Comparison of ENCODE assay signal across 34 mouse cellular contexts in genomic region chr5:107030821-107031220, GRCm38 (mm10).
"Had no signal": no experiment of that assay in that cellular context is flagged by ENCODE, and none has a peak within 500 bp of the region (broad histone marks: within the 10 kb centered on the region; RNA-seq: fewer than 3 reads in every experiment).

No protein-coding gene starts in this region.

- H3K36me3 ChIP-seq: heart, embryonic 12.5 days; heart, embryonic 13.5 days; heart, embryonic 15.5 days; hindbrain, embryonic 10.5 days; hindbrain, embryonic 12.5 days; hindbrain, embryonic 13.5 days; hindbrain, embryonic 15.5 days; intestine, embryonic 15.5 days; kidney, embryonic 15.5 days had no signal

- H3K4me1 ChIP-seq: hindbrain, embryonic 12.5 days; hindbrain, embryonic 13.5 days; hindbrain, embryonic 15.5 days had no signal

- H3K27me3 ChIP-seq: heart, embryonic 12.5 days; heart, embryonic 15.5 days; hindbrain, embryonic 12.5 days; hindbrain, embryonic 13.5 days; hindbrain, embryonic 15.5 days; intestine, embryonic 15.5 days; kidney, embryonic 15.5 days had no signal

- H3K9me3 ChIP-seq: heart, embryonic 12.5 days; heart, embryonic 13.5 days; heart, embryonic 15.5 days; hindbrain, embryonic 10.5 days; hindbrain, embryonic 12.5 days; hindbrain, embryonic 13.5 days; hindbrain, embryonic 15.5 days; intestine, embryonic 15.5 days; kidney, embryonic 15.5 days had no signal

- DNase-seq: heart, postnatal 10 days; heart, postnatal 14 days; heart, postnatal 36 days; kidney, adult 11 months; kidney, adult 18-20 months; kidney, adult 2 months; kidney, adult 8-10 months; kidney, adult 9 months; kidney, postnatal 10 days; kidney, postnatal 14 days; kidney, postnatal 25 days; kidney, postnatal 36 days; kidney, postnatal 4 days; layer of hippocampus, adult 9-11 months; layer of hippocampus, postnatal 36 days had no signal

- H3K9ac ChIP-seq: heart, embryonic 12.5 days; heart, embryonic 13.5 days; heart, embryonic 15.5 days; hindbrain, embryonic 12.5 days; hindbrain, embryonic 13.5 days; hindbrain, embryonic 14.5 days; hindbrain, embryonic 15.5 days; intestine, embryonic 15.5 days; kidney, embryonic 15.5 days had no signal

- H3K4me3 ChIP-seq: heart, embryonic 12.5 days; heart, embryonic 13.5 days; heart, embryonic 15.5 days; hindbrain, embryonic 10.5 days; hindbrain, embryonic 12.5 days; hindbrain, embryonic 13.5 days; hindbrain, embryonic 15.5 days; intestine, embryonic 15.5 days; kidney, embryonic 15.5 days; layer of hippocampus, adult 2 months; left cerebral cortex, adult 2 months had no signal

- H3K4me2 ChIP-seq: heart, embryonic 11.5 days; heart, embryonic 12.5 days; heart, embryonic 13.5 days; heart, embryonic 15.5 days; hindbrain, embryonic 12.5 days; hindbrain, embryonic 13.5 days; hindbrain, embryonic 14.5 days; hindbrain, embryonic 15.5 days; intestine, embryonic 15.5 days; kidney, embryonic 15.5 days had no signal

- ATAC-seq: hindbrain, embryonic 16.5 days; hindbrain, postnatal 0 days; inflammation-experienced regulatory T-cells, adult 6 months; intestine, embryonic 15.5 days; intestine, embryonic 16.5 days; intestine, postnatal 0 days had no signal

- H3K27ac ChIP-seq: heart, embryonic 13.5 days; heart, embryonic 15.5 days; hindbrain, embryonic 10.5 days; hindbrain, embryonic 12.5 days; hindbrain, embryonic 13.5 days; hindbrain, embryonic 14.5 days; hindbrain, embryonic 15.5 days; hindbrain, postnatal 0 days; intestine, embryonic 15.5 days; kidney, embryonic 15.5 days; kidney, postnatal 0 days; layer of hippocampus, adult 2 months; left cerebral cortex, adult 2 months had no signal
